ENCODE assay signal across 12 mouse cellular contexts in genomic region chr10:98880057-98880456, GRCm38 (mm10). TPM values are rescaled to one million over a fixed set of nuclear protein-coding genes. Genes with fewer than 3 reads are reported as not detected.
DNase-seq lines count a peak whose midpoint lies in the region; ATAC-seq and TF ChIP-seq lines count a peak whose summit lies in the region.
"Had no signal": no experiment of that assay in that cellular context is flagged by ENCODE, and none has a peak within 500 bp of the region (broad histone marks: within the 10 kb centered on the region; RNA-seq: fewer than 3 reads in every experiment).

No protein-coding gene starts in this region.

- H3K27me3 ChIP-seq in spleen, adult 2 months (ENCODE audit: control insufficient read depth, insufficient read depth, low read length): no peaks in the 10 kb centered on the region
- no peaks in the 10 kb centered on the region for H3K27me3 ChIP-seq in liver, embryonic 16.5 days (ENCODE audit: control insufficient read depth, insufficient read depth, low read depth, low read length)
- H3K27me3 ChIP-seq in embryonic facial prominence, embryonic 10.5 days (replicated peaks; ENCODE audit: low read depth, poor library complexity, severe bottlenecking): no peaks in the 10 kb centered on the region
- H3K27me3 ChIP-seq: midbrain, embryonic 15.5 days; Patski had no signal

- WGBS in spleen, adult 2 months: 82% methylated on average over 8 of the region's 8 CpGs
- 42% methylated on average over 8 of the region's 8 CpGs for WGBS in liver, embryonic 16.5 days (ENCODE audit: insufficient replicate concordance)
- 91% methylated on average over 8 of the region's 8 CpGs for WGBS in embryonic facial prominence, embryonic 10.5 days

- no peak for DNase-seq in spleen, adult 2 months (ENCODE audit: low read depth in 1 of 2, low spot score in 2 of 2)
- DNase-seq in spleen, postnatal 4 days (ENCODE audit: low spot score in 2 of 2): no peak
- DNase-seq in yolk sac, embryonic 10.5 days (ENCODE audit: low spot score): peak; percentile 11
- DNase-seq in embryonic facial prominence, embryonic 10.5 days (ENCODE audit: low spot score): no peak
- no peak for DNase-seq in gastrocnemius, adult 18-20 months (ENCODE audit: low spot score)
- DNase-seq in right cerebral cortex, adult 2 months (ENCODE audit: low spot score in 2 of 2): no peak

- H3K4me2 ChIP-seq in liver, embryonic 16.5 days (ENCODE audit: low read depth, low read length): peak overlapping the region; percentile 36
- H3K4me2 ChIP-seq: midbrain, embryonic 15.5 days had no signal

- no peaks in the 10 kb centered on the region for H3K36me3 ChIP-seq in spleen, adult 2 months (ENCODE audit: control insufficient read depth, insufficient read depth, low read length)
- H3K36me3 ChIP-seq in liver, embryonic 16.5 days (ENCODE audit: control insufficient read depth, insufficient read depth): no peaks in the 10 kb centered on the region
- H3K36me3 ChIP-seq in embryonic facial prominence, embryonic 10.5 days (replicated peaks): no peaks in the 10 kb centered on the region
- H3K36me3 ChIP-seq: midbrain, embryonic 15.5 days had no signal

- H3K27ac ChIP-seq in spleen, adult 2 months (ENCODE audit: insufficient read depth, low read length): peak overlapping the region; percentile 39; the same call in 1 of the 2 replicates
- peak overlapping the region; percentile 85 for H3K27ac ChIP-seq in liver, embryonic 16.5 days (ENCODE audit: low read length)
- H3K27ac ChIP-seq in embryonic facial prominence, embryonic 10.5 days (replicated peaks): no peak overlapping the region
- H3K27ac ChIP-seq: layer of hippocampus, adult 2 months; midbrain, embryonic 15.5 days had no signal

- H3K4me1 ChIP-seq in spleen, adult 2 months (ENCODE audit: control insufficient read depth, insufficient read depth, insufficient read length): peaks cover 3% of the 10 kb centered on the region; the same call in 1 of the 2 replicates
- H3K4me1 ChIP-seq in liver, embryonic 16.5 days (ENCODE audit: control insufficient read depth, low read depth, low read length): peaks cover 19% of the 10 kb centered on the region
- H3K4me1 ChIP-seq in embryonic facial prominence, embryonic 10.5 days: no peaks in the 10 kb centered on the region
- H3K4me1 ChIP-seq: midbrain, embryonic 15.5 days had no signal

- H3K9me3 ChIP-seq in liver, embryonic 16.5 days (replicated peaks; ENCODE audit: control insufficient read depth, low read length): no peaks in the 10 kb centered on the region
- H3K9me3 ChIP-seq in embryonic facial prominence, embryonic 10.5 days: no peaks in the 10 kb centered on the region
- H3K9me3 ChIP-seq: midbrain, embryonic 15.5 days had no signal

- H3K4me3 ChIP-seq in spleen, adult 2 months (ENCODE audit: extremely low read depth, insufficient read depth, insufficient read length): no peak overlapping the region
- H3K4me3 ChIP-seq in liver, embryonic 16.5 days (ENCODE audit: low read depth, low read length): no peak overlapping the region
- H3K4me3 ChIP-seq in embryonic facial prominence, embryonic 10.5 days: no peak overlapping the region
- H3K4me3 ChIP-seq: heart, adult 2 months; layer of hippocampus, adult 2 months; midbrain, embryonic 15.5 days had no signal

- TF ChIP-seq CTCF in spleen, adult 2 months (IDR thresholded peaks at IDR 0.05; ENCODE audit: extremely low read depth, insufficient read depth, insufficient read length, insufficient replicate concordance): no peak

- TF ChIP-seq POLR2A in spleen, adult 2 months (IDR thresholded peaks at IDR 0.05; ENCODE audit: low read depth, low read length): no peak

- H3K9ac ChIP-seq in liver, embryonic 16.5 days (ENCODE audit: low read depth, low read length): peak overlapping the region; percentile 24; the same call in 1 of the 2 replicates
- H3K9ac ChIP-seq: midbrain, embryonic 15.5 days had no signal

- ATAC-seq in common myeloid progenitor, adult 5-6 weeks (replicated peaks; ENCODE audit: low read depth, poor library complexity, severe bottlenecking): peak; percentile 47
- ATAC-seq in liver, embryonic 16.5 days (ENCODE audit: low read depth): peak; percentile 95
- ATAC-seq: midbrain, embryonic 15.5 days; Patski had no signal

RNA-seq across cellular contexts. Expression of gene Atp2b1, which starts 34.1 kb away (rescaled TPM):
- 5.3 and 9.3 TPM in 2 replicates for polyA plus RNA-seq in spleen, adult 2 months (2012; rRNA removed)
- total RNA-seq in common myeloid progenitor, adult 5-6 weeks (2017): 32.4 and 55.2 TPM in 2 replicates
- polyA plus RNA-seq in liver, embryonic 16.5 days (2015; fragmentation: Nextera tagmentation; extraction: Ambion mirVana): 27.4 and 29.0 TPM in 2 replicates
- polyA plus RNA-seq in embryonic facial prominence, embryonic 10.5 days (2016; fragmentation: Nextera tagmentation; extraction: Ambion mirVana): 92.3 and 101 TPM in 2 replicates
- total RNA-seq in gastrocnemius, adult 18-20 months (2021): 10 to 100 TPM; 63.8 to 72.3 TPM
